Mouse (Mus musculus) lung, postnatal 0 days (tissue): Measurements from ENCODE around the gene Marveld1.

Experiments used
- CTCF ChIP-seq: IDR thresholded peaks from 2 replicates; pipeline ENCODE4 v1.5.1; 2016; ENCODE audit warnings: antibody characterized with exemption, mild to moderate bottlenecking
- EP300 ChIP-seq: IDR thresholded peaks from 2 replicates; pipeline ENCODE4 v1.6.1; 2016; ENCODE audit warnings: antibody characterized with exemption, mild to moderate bottlenecking, control low read depth

DNA sequence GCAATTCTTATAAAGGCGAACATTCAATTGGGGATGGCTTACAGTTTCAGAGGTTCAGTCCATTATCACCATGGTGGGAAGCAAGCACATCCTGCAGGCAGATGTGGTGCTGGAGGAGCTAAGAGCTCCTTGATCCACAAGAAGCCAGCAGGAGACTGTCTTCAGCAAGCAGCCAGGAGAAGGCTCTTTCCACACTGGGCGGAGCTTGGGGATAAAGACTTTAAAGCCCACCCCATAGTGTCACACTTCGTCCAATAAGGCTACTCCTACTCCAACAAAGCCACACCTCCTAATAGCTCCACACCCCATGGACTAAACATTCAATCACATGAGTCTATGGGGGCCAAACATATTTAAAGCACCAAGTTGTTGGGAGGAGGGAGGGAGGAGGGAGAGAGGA lies 5.2 kb upstream of the Marveld1 start:
- TF ChIP-seq CTCF = no peak
- TF ChIP-seq EP300 = no peak
